Mouse (Mus musculus): Measurements from ENCODE around the gene Tmem45b. TPM values are rescaled to one million over a fixed set of nuclear protein-coding genes. Genes with fewer than 3 reads are reported as not detected.

Gene Tmem45b
- polyA plus RNA-seq, 1 experiment from 2014 or later: not detected

GRCm38 (mm10) chr9:31444236-31444635 lies 20.0 kb downstream of the Tmem45b start:
- no peak for ATAC-seq (ENCODE audit: insufficient number of reproducible peaks, insufficient read depth, low FRiP score, low read depth)
- Histone ChIP-seq H3K27ac (replicated peaks in 1 of 2; ENCODE audit: control insufficient read depth in 1 of 2, insufficient read depth in 1 of 2, low read depth in 2 of 2, low read length in 2 of 2) (no peak overlapping the region), H3K4me2 (ENCODE audit: low read length) (no peak overlapping the region), H3K27me3 (ENCODE audit: control insufficient read depth, insufficient read depth, low read length) (no peaks in the 10 kb centered on the region), H3K9ac (ENCODE audit: low read length) (no peak overlapping the region), H3K4me3 (ENCODE audit: control insufficient read depth in 1 of 2, insufficient read depth in 1 of 2, low read depth in 1 of 2, low read length in 2 of 2) (no peak overlapping the region), H3K9me3 (ENCODE audit: control insufficient read depth, low read length) (no peaks in the 10 kb centered on the region), H3K4me1 (ENCODE audit: control insufficient read depth in 2 of 2, insufficient read depth in 2 of 2, low read length in 2 of 2) (no peaks in the 10 kb centered on the region), H3K36me3 (ENCODE audit: control insufficient read depth, insufficient read depth, low read length) (no peaks in the 10 kb centered on the region)
- 50% methylated on average over 8 of the region's 8 CpGs for WGBS

GRCm38 (mm10) chr9:31441487-31441886 lies 22.8 kb downstream of the Tmem45b start:
- 83% methylated on average over 3 of the region's 3 CpGs for WGBS
- no peak for ATAC-seq (ENCODE audit: insufficient number of reproducible peaks, insufficient read depth, low FRiP score, low read depth)
- no peak overlapping the region for H3K27ac ChIP-seq (replicated peaks in 1 of 2; ENCODE audit: control insufficient read depth in 1 of 2, insufficient read depth in 1 of 2, low read depth in 2 of 2, low read length in 2 of 2)
- no peak overlapping the region for H3K4me2 ChIP-seq (ENCODE audit: low read length)
- H3K27me3 ChIP-seq (ENCODE audit: control insufficient read depth, insufficient read depth, low read length): no peaks in the 10 kb centered on the region
- no peaks in the 10 kb centered on the region for H3K4me1 ChIP-seq (ENCODE audit: control insufficient read depth in 2 of 2, insufficient read depth in 2 of 2, low read length in 2 of 2)
- no peaks in the 10 kb centered on the region for H3K9me3 ChIP-seq (ENCODE audit: control insufficient read depth, low read length)
- no peaks in the 10 kb centered on the region for H3K36me3 ChIP-seq (ENCODE audit: control insufficient read depth, insufficient read depth, low read length)
- no peak overlapping the region for H3K9ac ChIP-seq (ENCODE audit: low read length)
- no peak overlapping the region for H3K4me3 ChIP-seq (ENCODE audit: control insufficient read depth in 1 of 2, insufficient read depth in 1 of 2, low read depth in 1 of 2, low read length in 2 of 2)

DNA sequence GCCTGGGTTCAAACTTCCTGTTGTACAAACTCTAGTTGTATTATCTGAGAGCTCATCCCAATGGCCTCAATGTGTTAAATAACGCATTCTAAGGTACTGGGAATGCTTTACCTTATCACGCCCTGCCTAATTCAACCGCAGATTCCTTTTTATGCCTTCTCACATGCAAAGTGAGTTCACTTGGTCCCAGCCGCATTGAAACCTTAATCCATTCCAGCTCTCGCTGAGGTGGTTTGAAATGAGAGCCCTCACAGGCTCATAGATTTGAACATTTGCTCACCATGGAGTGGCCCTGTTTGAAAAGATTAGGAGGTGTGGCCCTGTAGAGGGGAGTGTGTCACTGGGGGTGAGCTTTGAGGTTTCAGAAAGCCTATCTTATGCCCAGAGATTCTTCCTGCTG lies 23.9 kb downstream of the Tmem45b start:
- Histone ChIP-seq H3K27ac (replicated peaks in 1 of 2; ENCODE audit: control insufficient read depth in 1 of 2, insufficient read depth in 1 of 2, low read depth in 2 of 2, low read length in 2 of 2) (no peak overlapping the region), H3K9ac (ENCODE audit: low read length) (no peak overlapping the region), H3K4me3 (ENCODE audit: control insufficient read depth in 1 of 2, insufficient read depth in 1 of 2, low read depth in 1 of 2, low read length in 2 of 2) (no peak overlapping the region), H3K36me3 (ENCODE audit: control insufficient read depth, insufficient read depth, low read length) (no peaks in the 10 kb centered on the region), H3K27me3 (ENCODE audit: control insufficient read depth, insufficient read depth, low read length) (no peaks in the 10 kb centered on the region), H3K9me3 (ENCODE audit: control insufficient read depth, low read length) (no peaks in the 10 kb centered on the region), H3K4me1 (ENCODE audit: control insufficient read depth in 2 of 2, insufficient read depth in 2 of 2, low read length in 2 of 2) (no peaks in the 10 kb centered on the region), H3K4me2 (ENCODE audit: low read length) (no peak overlapping the region)
- WGBS: 85% methylated on average over 5 of the region's 5 CpGs
- no peak for ATAC-seq (ENCODE audit: insufficient number of reproducible peaks, insufficient read depth, low FRiP score, low read depth)

GRCm38 (mm10) chr9:31439341-31439740 lies 24.9 kb downstream of the Tmem45b start:
- Histone ChIP-seq H3K27me3 (ENCODE audit: control insufficient read depth, insufficient read depth, low read length) (no peaks in the 10 kb centered on the region), H3K27ac (replicated peaks in 1 of 2; ENCODE audit: control insufficient read depth in 1 of 2, insufficient read depth in 1 of 2, low read depth in 2 of 2, low read length in 2 of 2) (no peak overlapping the region), H3K9me3 (ENCODE audit: control insufficient read depth, low read length) (no peaks in the 10 kb centered on the region), H3K4me2 (ENCODE audit: low read length) (no peak overlapping the region), H3K9ac (ENCODE audit: low read length) (no peak overlapping the region), H3K4me3 (ENCODE audit: control insufficient read depth in 1 of 2, insufficient read depth in 1 of 2, low read depth in 1 of 2, low read length in 2 of 2) (no peak overlapping the region), H3K36me3 (ENCODE audit: control insufficient read depth, insufficient read depth, low read length) (no peaks in the 10 kb centered on the region), H3K4me1 (ENCODE audit: control insufficient read depth in 2 of 2, insufficient read depth in 2 of 2, low read length in 2 of 2) (no peaks in the 10 kb centered on the region)
- WGBS: 70% methylated on average over 6 of the region's 6 CpGs
- no peak for ATAC-seq (ENCODE audit: insufficient number of reproducible peaks, insufficient read depth, low FRiP score, low read depth)

- 38% methylated on average over 5 of the region's 5 CpGs for WGBS
- H3K4me3 ChIP-seq (ENCODE audit: control insufficient read depth in 1 of 2, insufficient read depth in 1 of 2, low read depth in 1 of 2, low read length in 2 of 2): no peak overlapping the region
- H3K9me3 ChIP-seq (ENCODE audit: control insufficient read depth, low read length): no peaks in the 10 kb centered on the region
- ATAC-seq (ENCODE audit: insufficient number of reproducible peaks, insufficient read depth, low FRiP score, low read depth): no peak
- no peaks in the 10 kb centered on the region for H3K4me1 ChIP-seq (ENCODE audit: control insufficient read depth in 2 of 2, insufficient read depth in 2 of 2, low read length in 2 of 2)
- H3K9ac ChIP-seq (ENCODE audit: low read length): no peak overlapping the region
- H3K27ac ChIP-seq (replicated peaks in 1 of 2; ENCODE audit: control insufficient read depth in 1 of 2, insufficient read depth in 1 of 2, low read depth in 2 of 2, low read length in 2 of 2): no peak overlapping the region
- no peaks in the 10 kb centered on the region for H3K27me3 ChIP-seq (ENCODE audit: control insufficient read depth, insufficient read depth, low read length)
- no peaks in the 10 kb centered on the region for H3K36me3 ChIP-seq (ENCODE audit: control insufficient read depth, insufficient read depth, low read length)
- no peak overlapping the region for H3K4me2 ChIP-seq (ENCODE audit: low read length)
Measured at GRCm38 (mm10) chr9:31438834-31439233, 25.4 kb downstream of the Tmem45b start.

- no peaks in the 10 kb centered on the region for H3K27me3 ChIP-seq (ENCODE audit: control insufficient read depth, insufficient read depth, low read length)
- 80% methylated on average over 7 of the region's 7 CpGs for WGBS
- no peaks in the 10 kb centered on the region for H3K4me1 ChIP-seq (ENCODE audit: control insufficient read depth in 2 of 2, insufficient read depth in 2 of 2, low read length in 2 of 2)
- no peaks in the 10 kb centered on the region for H3K36me3 ChIP-seq (ENCODE audit: control insufficient read depth, insufficient read depth, low read length)
- no peak overlapping the region for H3K9ac ChIP-seq (ENCODE audit: low read length)
- no peak for ATAC-seq (ENCODE audit: insufficient number of reproducible peaks, insufficient read depth, low FRiP score, low read depth)
- H3K9me3 ChIP-seq (ENCODE audit: control insufficient read depth, low read length): no peaks in the 10 kb centered on the region
- H3K4me2 ChIP-seq (ENCODE audit: low read length): no peak overlapping the region
- H3K4me3 ChIP-seq (ENCODE audit: control insufficient read depth in 1 of 2, insufficient read depth in 1 of 2, low read depth in 1 of 2, low read length in 2 of 2): no peak overlapping the region
- H3K27ac ChIP-seq (replicated peaks in 1 of 2; ENCODE audit: control insufficient read depth in 1 of 2, insufficient read depth in 1 of 2, low read depth in 2 of 2, low read length in 2 of 2): no peak overlapping the region
Measured at GRCm38 (mm10) chr9:31437861-31438260, 26.4 kb downstream of the Tmem45b start.

GRCm38 (mm10) chr9:31435415-31435814 lies 28.8 kb downstream of the Tmem45b start:
- Histone ChIP-seq H3K27ac (replicated peaks in 1 of 2; ENCODE audit: control insufficient read depth in 1 of 2, insufficient read depth in 1 of 2, low read depth in 2 of 2, low read length in 2 of 2) (no peak overlapping the region), H3K4me2 (ENCODE audit: low read length) (no peak overlapping the region), H3K9ac (ENCODE audit: low read length) (no peak overlapping the region), H3K27me3 (ENCODE audit: control insufficient read depth, insufficient read depth, low read length) (no peaks in the 10 kb centered on the region), H3K36me3 (ENCODE audit: control insufficient read depth, insufficient read depth, low read length) (no peaks in the 10 kb centered on the region), H3K9me3 (ENCODE audit: control insufficient read depth, low read length) (no peaks in the 10 kb centered on the region), H3K4me3 (ENCODE audit: control insufficient read depth in 1 of 2, insufficient read depth in 1 of 2, low read depth in 1 of 2, low read length in 2 of 2) (no peak overlapping the region), H3K4me1 (ENCODE audit: control insufficient read depth in 2 of 2, insufficient read depth in 2 of 2, low read length in 2 of 2) (peaks cover 0 to 2% of the 10 kb centered on the region in 2 experiments; a peak in 1 of 4 replicates)
- no peak for ATAC-seq (ENCODE audit: insufficient number of reproducible peaks, insufficient read depth, low FRiP score, low read depth)
- WGBS: 77% methylated on average over 8 of the region's 8 CpGs

GRCm38 (mm10) chr9:31433431-31433830 lies 30.8 kb downstream of the Tmem45b start:
- WGBS: 87% methylated on average over 3 of the region's 3 CpGs

More at GRCm38 (mm10) chr9:31433431-31433830, 30.8 kb downstream of the Tmem45b start:
- Histone ChIP-seq H3K27ac (replicated peaks in 1 of 2; ENCODE audit: control insufficient read depth in 1 of 2, insufficient read depth in 1 of 2, low read depth in 2 of 2, low read length in 2 of 2) (no peak overlapping the region), H3K9me3 (ENCODE audit: control insufficient read depth, low read length) (no peaks in the 10 kb centered on the region), H3K9ac (ENCODE audit: low read length) (no peak overlapping the region), H3K4me1 (ENCODE audit: control insufficient read depth in 2 of 2, insufficient read depth in 2 of 2, low read length in 2 of 2) (peaks cover 0 to 2% of the 10 kb centered on the region in 2 experiments; a peak in 1 of 4 replicates), H3K36me3 (ENCODE audit: control insufficient read depth, insufficient read depth, low read length) (no peaks in the 10 kb centered on the region), H3K4me3 (ENCODE audit: control insufficient read depth in 1 of 2, insufficient read depth in 1 of 2, low read depth in 1 of 2, low read length in 2 of 2) (no peak overlapping the region), H3K4me2 (ENCODE audit: low read length) (no peak overlapping the region), H3K27me3 (ENCODE audit: control insufficient read depth, insufficient read depth, low read length) (no peaks in the 10 kb centered on the region)
- no peak for ATAC-seq (ENCODE audit: insufficient number of reproducible peaks, insufficient read depth, low FRiP score, low read depth)
